Mouse (Mus musculus) gastrocnemius, adult 18-20 months (tissue): ENCODE results near the gene Iffo1. TPM values are rescaled to one million over a fixed set of nuclear protein-coding genes. Genes with fewer than 3 reads are reported as not detected.
"Not testable (repeated sequence)": the region's sequence is repeated elsewhere in the genome, so short reads cannot be mapped to it uniquely, and the experiment has no call there.

ENCODE experiments used
- DNase-seq: peaks from one replicate; pipeline ENCODE4 v3.0.0; 2021; ENCODE audit warnings: low spot score
- total RNA-seq, 2 experiments: library from RNA; stranded (reverse); gene quantifications; 2 replicates each; pipeline ENCODE4 v1.2.3; 2021

Gene Iffo1
- total RNA-seq, 2 experiments from 2014 or later, result 5.8 to 6.3 TPM

- DNase-seq, result peak; percentile 70
Observed at GRCm38 (mm10) chr6:125160854-125161760, 16.1 kb downstream of the Iffo1 start.

GRCm38 (mm10) chr6:125161971-125162370, 16.9 kb downstream of the Iffo1 start:
- peak; percentile 69 for DNase-seq

- DNase-seq, result not testable (repeated sequence)
Observed at GRCm38 (mm10) chr6:125162615-125163305, 17.7 kb downstream of the Iffo1 start.

GRCm38 (mm10) chr6:125163801-125164657, 19.0 kb downstream of the Iffo1 start:
- DNase-seq, result peak; percentile 88

GRCm38 (mm10) chr6:125164672-125165327, 19.8 kb downstream of the Iffo1 start:
- peak; percentile 63 for DNase-seq

GRCm38 (mm10) chr6:125165328-125165891, 20.4 kb downstream of the Iffo1 start:
- peak; percentile 98 for DNase-seq

- DNase-seq, result peak; percentile 95
Observed at GRCm38 (mm10) chr6:125166051-125166751, 21.2 kb downstream of the Iffo1 start, which contains the start of gene Gapdh. Gapdh (minus strand) TSS chr6:125166467.

GRCm38 (mm10) chr6:125166861-125167650, 22.0 kb downstream of the Iffo1 start:
- DNase-seq, result peak; percentile 88

GRCm38 (mm10) chr6:125168086-125168485, 23.0 kb downstream of the Iffo1 start:
- no peak for DNase-seq

- DNase-seq, result no peak
Observed at GRCm38 (mm10) chr6:125170194-125170593, 25.2 kb downstream of the Iffo1 start.

- DNase-seq, result no peak
Observed at GRCm38 (mm10) chr6:125172474-125172873, 27.4 kb downstream of the Iffo1 start.

- no peak for DNase-seq
Observed at GRCm38 (mm10) chr6:125173256-125173655, 28.2 kb downstream of the Iffo1 start.

GRCm38 (mm10) chr6:125175469-125175868, 30.4 kb downstream of the Iffo1 start:
- no peak for DNase-seq

- DNase-seq, result no peak
Observed at GRCm38 (mm10) chr6:125179601-125180000, 34.6 kb downstream of the Iffo1 start.

GRCm38 (mm10) chr6:125182133-125182532, 37.1 kb downstream of the Iffo1 start:
- no peak for DNase-seq

- DNase-seq, result no peak
Observed at GRCm38 (mm10) chr6:125186203-125186602, 41.2 kb downstream of the Iffo1 start.

GRCm38 (mm10) chr6:125190816-125191215, 45.8 kb downstream of the Iffo1 start:
- no peak for DNase-seq

- DNase-seq, result peak; percentile 97
Observed at GRCm38 (mm10) chr6:125191332-125192015, 46.4 kb downstream of the Iffo1 start, which contains the start of the genes Ncapd2 and Mrpl51. Ncapd2 (minus strand) TSS chr6:125191701. Mrpl51 (plus strand) TSS chr6:125191801.
